Mouse (Mus musculus) hematopoietic multipotent progenitor cell, adult 10-12 weeks (in vitro differentiated cells): Measurements from ENCODE around the gene Hcn2. TPM values are rescaled to one million over a fixed set of nuclear protein-coding genes. Genes with fewer than 3 reads are reported as not detected.

ENCODE experiments used
- polyA plus RNA-seq: library from polyadenylated mRNA; stranded (reverse); fragments of >175 nt; gene quantifications from 2 replicates; pipeline ENCODE4 v1.2.3, GENCODE M21; 2012; ENCODE audit warnings: low replicate concordance

Gene Hcn2
- polyA plus RNA-seq = 0.37 and 1.3 TPM in 2 replicates

DNA sequence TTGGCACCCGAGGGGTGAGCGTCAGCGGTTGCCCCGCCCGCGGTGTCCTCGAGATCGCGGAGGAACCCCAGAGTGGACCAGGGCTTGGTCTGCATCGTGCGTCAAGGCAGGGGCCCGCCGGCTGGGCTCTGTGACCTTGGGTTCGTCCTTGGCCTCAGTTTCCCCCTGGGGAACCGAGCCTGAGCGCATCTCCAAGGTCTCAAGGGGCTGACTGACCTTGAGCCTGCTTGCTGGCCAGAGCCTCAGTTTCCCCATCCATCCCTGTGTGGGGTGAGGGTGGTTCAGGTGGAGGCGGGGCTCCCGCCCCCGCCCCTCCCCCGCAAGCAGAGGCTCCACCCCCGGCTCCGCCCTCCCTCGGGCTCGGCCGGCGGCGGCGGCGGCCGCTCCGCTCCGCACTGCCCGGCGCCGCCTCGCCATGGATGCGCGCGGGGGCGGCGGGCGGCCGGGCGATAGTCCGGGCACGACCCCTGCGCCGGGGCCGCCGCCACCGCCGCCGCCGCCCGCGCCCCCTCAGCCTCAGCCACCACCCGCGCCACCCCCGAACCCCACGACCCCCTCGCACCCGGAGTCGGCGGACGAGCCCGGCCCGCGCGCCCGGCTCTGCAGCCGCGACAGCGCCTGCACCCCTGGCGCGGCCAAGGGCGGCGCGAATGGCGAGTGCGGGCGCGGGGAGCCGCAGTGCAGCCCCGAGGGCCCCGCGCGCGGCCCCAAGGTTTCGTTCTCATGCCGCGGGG is at the start of gene Hcn2:
Hcn2 (plus strand) TSS at position 381 of the 734 bp plus-strand sequence.

DNA sequence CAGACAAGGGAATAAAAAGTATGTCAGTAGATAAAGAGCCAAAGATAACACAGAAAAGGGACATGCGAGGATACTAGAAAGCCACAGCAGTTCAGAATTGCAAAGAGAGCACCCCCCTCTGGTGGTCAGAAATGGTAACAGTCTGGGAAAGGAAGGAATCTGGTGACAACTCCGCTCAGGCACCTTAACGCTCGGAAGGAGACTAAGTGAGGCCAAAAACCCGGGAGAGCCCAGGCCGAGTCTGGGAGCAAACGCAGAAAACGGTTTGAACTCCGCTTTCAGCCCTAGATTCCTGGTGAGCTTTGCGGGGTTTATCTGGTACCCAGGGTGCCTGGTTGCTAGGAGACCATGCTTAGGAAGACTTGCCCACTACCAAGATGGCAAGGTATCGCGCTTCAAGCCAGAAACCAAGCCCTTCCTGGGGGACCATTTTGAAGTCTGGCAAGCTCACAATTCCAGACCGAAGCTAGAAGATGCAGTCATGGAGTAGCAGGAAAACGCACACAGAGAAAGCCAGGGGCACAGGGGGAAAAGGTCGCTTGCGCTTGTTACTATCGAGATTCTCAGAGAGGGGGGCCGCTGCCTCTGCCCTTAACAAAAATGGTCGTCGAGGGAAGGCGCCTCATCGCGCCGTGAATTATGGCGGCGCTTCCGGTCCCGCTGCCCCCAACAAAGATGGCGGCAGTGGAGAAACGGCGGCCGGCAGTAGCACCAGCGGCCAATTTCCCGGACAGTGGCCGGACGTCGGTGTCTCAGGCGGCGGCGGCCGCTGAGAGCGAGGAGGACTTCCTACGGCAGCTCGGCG is 47.5 kb upstream of the Hcn2 start, which contains the start of gene Tpgs1:
Tpgs1 (plus strand) TSS at position 599 of the 805 bp plus-strand sequence.

GRCm38 (mm10) chr10:79681591-79682245 is 34.7 kb upstream of the Hcn2 start, which contains the start of gene Cdc34:
Cdc34 (plus strand) TSS chr10:79682195.

GRCm38 (mm10) chr10:79688720-79689119 is 27.7 kb upstream of the Hcn2 start, which contains the start of gene Gzmm:
Gzmm (plus strand) TSS chr10:79689020.

DNA sequence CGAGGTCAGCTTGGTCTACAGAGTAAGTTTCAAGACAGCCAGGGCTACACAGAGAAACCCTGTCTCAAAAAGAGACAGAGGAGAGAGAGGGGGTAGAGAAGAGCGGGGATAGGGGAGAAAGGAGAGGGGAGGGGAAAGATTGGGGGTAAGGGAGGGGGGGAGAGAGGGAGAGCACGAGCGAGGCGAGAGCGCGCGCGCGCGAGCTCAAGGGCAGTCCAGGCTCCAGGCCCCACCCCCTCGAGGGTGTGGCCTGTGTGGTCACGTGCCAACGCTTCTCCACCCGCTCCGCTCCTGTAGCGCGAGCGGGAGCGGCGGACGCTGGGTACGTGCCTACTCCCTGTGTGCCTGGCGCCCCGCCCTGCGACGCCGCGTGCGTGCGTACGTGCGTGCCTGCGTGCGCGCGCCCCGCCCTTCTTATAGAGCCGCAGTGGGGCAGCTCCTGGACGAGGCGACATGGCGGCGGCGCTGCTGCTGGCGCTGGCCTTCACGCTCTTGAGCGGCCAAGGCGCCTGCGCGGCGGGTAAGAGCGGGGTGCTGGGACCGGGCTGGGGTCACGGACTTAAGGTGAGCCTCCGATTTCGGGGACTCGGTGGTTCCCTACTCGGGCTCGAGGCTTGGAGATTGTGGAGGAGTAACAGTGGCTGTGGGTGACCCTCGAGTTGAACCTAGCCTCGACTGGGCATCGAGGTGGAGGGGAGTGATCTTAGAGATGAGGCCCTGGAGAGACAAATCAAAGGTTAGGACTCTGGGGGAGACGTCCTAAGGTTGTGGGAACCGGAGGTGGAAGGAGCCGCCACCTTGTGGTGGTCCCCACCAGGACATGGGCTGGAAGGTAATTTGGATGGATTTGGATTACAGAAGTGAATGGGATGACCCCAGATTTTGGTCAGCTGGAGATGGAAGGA is 12.1 kb upstream of the Hcn2 start, which contains the start of gene Bsg:
Bsg (plus strand) TSS at position 427 of the 905 bp plus-strand sequence.

GRCm38 (mm10) chr10:79745898-79746773 is 29.7 kb downstream of the Hcn2 start, which contains the start of gene Polrmt:
Polrmt (minus strand) TSS chr10:79746581.

GRCm38 (mm10) chr10:79754856-79755516 is 38.6 kb downstream of the Hcn2 start, which contains the start of gene Fgf22:
Fgf22 (plus strand) TSS chr10:79755076.

DNA sequence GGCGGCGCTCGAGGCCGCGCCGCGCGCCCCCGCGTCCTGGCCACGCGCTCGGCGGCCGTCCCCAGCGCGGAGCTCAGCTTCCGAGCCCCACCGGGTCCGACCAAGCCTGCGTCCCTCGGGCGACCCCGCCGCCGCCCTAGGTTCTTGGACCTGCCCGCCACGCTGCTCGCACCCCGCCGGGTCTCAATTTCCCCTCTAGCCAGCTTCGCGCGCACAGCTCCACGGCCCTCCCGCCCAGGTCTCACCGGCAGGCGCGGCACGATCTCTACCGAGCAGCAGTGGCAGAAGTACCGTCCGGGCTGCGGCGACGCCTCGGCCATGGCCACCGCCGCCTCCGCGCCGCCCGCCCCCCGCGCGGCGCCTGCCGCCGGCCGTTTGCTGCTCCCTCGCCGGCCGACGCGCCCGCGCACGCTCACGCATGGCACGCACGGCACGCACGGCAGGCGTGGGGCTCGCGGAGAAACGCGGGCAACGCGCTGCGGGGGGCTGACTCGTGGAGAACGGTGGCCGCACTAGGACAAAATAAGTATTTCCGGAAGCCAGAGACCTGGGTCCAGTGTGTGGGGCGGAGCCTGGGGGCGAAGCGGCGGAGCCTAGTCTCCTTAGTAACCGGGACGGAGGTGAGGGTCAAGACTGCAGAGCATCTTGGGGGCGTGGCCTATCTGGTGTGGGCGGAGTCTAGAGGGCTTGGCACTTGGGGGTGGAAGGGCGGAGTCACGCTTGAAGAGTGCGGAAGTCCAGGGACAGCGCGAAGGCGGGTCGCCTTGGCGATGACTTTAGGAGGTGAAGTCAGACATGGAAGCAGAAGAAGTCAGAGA is 50.3 kb downstream of the Hcn2 start, which contains the start of gene Rnf126:
Rnf126 (minus strand) TSS at position 445 of the 818 bp plus-strand sequence.

GRCm38 (mm10) chr10:79777103-79777531 is 60.7 kb downstream of the Hcn2 start, which contains the start of gene Fstl3:
Fstl3 (plus strand) TSS chr10:79777272.

Other genes starting within 250 kb of the Hcn2 start
- gene Vmn2r83, start 247.9 kb upstream of the Hcn2 start, polyA plus RNA-seq = not detected in 2 replicates
- gene Plpp2, start 182.8 kb upstream of the Hcn2 start, polyA plus RNA-seq = 6.8 and 7.6 TPM in 2 replicates
- gene Mier2, start 161.4 kb upstream of the Hcn2 start, polyA plus RNA-seq = 73.5 and 136 TPM in 2 replicates
- 1.3 TPM in 1 of 2 replicates, not detected in the other for gene Theg, start 129.3 kb upstream of the Hcn2 start, polyA plus RNA-seq
- gene C2cd4c, start 102.6 kb upstream of the Hcn2 start, polyA plus RNA-seq = 0.04 TPM in 1 of 2 replicates, not detected in the other
- gene Shc2, start 78.7 kb upstream of the Hcn2 start, polyA plus RNA-seq = 0.10 TPM in 1 of 2 replicates, not detected in the other
- not detected in 2 replicates for gene Odf3l2, start 70.9 kb upstream of the Hcn2 start, polyA plus RNA-seq
- 0.47 and 1.1 TPM in 2 replicates for gene Madcam1, start 52.1 kb upstream of the Hcn2 start, polyA plus RNA-seq
- 102 and 157 TPM in 2 replicates for gene Tpgs1, start 47.3 kb upstream of the Hcn2 start, polyA plus RNA-seq
- 189 and 251 TPM in 2 replicates for gene Cdc34, start 34.4 kb upstream of the Hcn2 start, polyA plus RNA-seq
- gene Gzmm, start 27.6 kb upstream of the Hcn2 start, polyA plus RNA-seq = 2.7 and 3.9 TPM in 2 replicates
- gene Bsg, start 12.1 kb upstream of the Hcn2 start, polyA plus RNA-seq = 581 and 590 TPM in 2 replicates
- gene Polrmt, start 29.9 kb downstream of the Hcn2 start, polyA plus RNA-seq = 36.7 and 50.9 TPM in 2 replicates
- gene Fgf22, start 38.4 kb downstream of the Hcn2 start, polyA plus RNA-seq = not detected in 2 replicates
- gene Rnf126, start 50.3 kb downstream of the Hcn2 start, polyA plus RNA-seq = 177 and 359 TPM in 2 replicates
- 4.2 and 4.3 TPM in 2 replicates for gene Fstl3, start 60.6 kb downstream of the Hcn2 start, polyA plus RNA-seq
- 0.31 and 0.33 TPM in 2 replicates for gene Prss57, start 74.3 kb downstream of the Hcn2 start, polyA plus RNA-seq
- gene Palm, start 76.9 kb downstream of the Hcn2 start, polyA plus RNA-seq = 23.6 and 106 TPM in 2 replicates
- gene Misp, start 104.4 kb downstream of the Hcn2 start, polyA plus RNA-seq = 0.25 and 0.27 TPM in 2 replicates
- gene Ptbp1, start 137.8 kb downstream of the Hcn2 start, polyA plus RNA-seq = 339 and 505 TPM in 2 replicates
- 14.3 and 43.0 TPM in 2 replicates for gene Prtn3, start 157.8 kb downstream of the Hcn2 start, polyA plus RNA-seq
- gene Plppr3, start 158.0 kb downstream of the Hcn2 start, polyA plus RNA-seq = 0.57 and 2.3 TPM in 2 replicates
- 11.5 and 13.6 TPM in 2 replicates for gene Elane, start 169.6 kb downstream of the Hcn2 start, polyA plus RNA-seq
- gene Cfd, start 174.2 kb downstream of the Hcn2 start, polyA plus RNA-seq = not detected in 2 replicates
- 45.3 and 64.9 TPM in 2 replicates for gene Med16, start 192.3 kb downstream of the Hcn2 start, polyA plus RNA-seq
- 0.88 TPM in 1 of 2 replicates, not detected in the other for gene Gm26602, start 194.2 kb downstream of the Hcn2 start, polyA plus RNA-seq
- 1.2 and 3.0 TPM in 2 replicates for gene Kiss1r, start 200.3 kb downstream of the Hcn2 start, polyA plus RNA-seq
- 194 and 217 TPM in 2 replicates for gene R3hdm4, start 204.6 kb downstream of the Hcn2 start, polyA plus RNA-seq
- 90.3 and 327 TPM in 2 replicates for gene Arid3a, start 210.4 kb downstream of the Hcn2 start, polyA plus RNA-seq
- gene Wdr18, start 243.5 kb downstream of the Hcn2 start, polyA plus RNA-seq = 29.7 and 32.3 TPM in 2 replicates